Mouse (Mus musculus) ZHBTc4 (cell line): ENCODE results near the gene Ccdc32.
"Not testable (repeated sequence)": the region's sequence is repeated elsewhere in the genome, so short reads cannot be mapped to it uniquely, and the experiment has no call there.

Experiments used
- DNase-seq: peaks from one replicate; pipeline ENCODE4 v3.0.0-alpha.2; 2011; ENCODE audit warnings: low read depth, low spot score

Gene Ccdc32

DNA sequence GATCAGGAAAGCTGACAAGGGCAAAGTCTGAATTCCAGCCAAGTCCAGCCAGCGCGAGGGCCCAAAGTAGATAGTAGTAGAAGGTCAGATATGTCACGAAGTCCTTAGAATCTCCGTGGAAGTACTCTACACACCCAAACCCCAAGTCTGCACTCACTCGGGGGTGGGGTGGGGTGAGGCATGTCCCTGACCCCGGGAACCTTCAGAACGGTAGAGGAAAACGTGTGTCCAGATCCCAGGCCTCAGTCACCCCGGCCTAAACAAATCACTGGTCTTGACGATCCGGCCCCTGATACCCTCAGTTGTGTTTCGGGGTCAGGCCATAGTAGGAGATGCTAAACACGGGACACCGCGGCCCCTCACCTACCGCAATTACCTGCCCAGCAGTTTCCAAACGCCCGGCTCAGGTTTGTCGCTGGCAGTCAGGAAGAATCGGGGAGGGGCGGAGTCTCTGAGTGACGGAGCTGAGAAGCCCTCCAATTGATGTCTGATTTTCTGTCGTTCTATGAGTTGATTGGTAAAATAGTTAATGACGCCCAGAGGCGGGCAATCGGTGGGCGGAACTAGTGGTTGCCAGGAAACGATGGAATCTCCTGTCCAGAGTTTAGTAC lies at the start of gene Ccdc32:
Ccdc32 (minus strand) TSS at position 453 of the 611 bp plus-strand sequence.
- peak; percentile 96 for DNase-seq

DNA sequence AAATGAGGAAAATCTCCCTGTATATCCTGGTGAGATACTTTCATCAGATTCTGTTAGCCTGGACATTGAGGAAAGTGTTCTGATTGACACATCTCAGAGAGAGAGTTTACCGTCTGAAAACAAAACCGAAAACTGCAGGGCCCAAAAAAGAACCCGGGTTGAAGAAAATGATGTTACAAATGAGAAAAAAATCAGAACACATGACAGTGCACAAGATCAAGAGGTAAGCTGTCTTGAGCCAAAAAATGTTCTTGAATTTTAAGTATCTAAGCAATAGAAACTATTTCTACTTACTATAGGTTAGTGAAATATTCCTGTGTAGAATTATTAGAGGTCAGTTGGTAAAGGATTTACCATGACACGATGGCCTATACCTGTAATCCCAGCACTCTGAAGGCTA lies 43.2 kb upstream of the Ccdc32 start:
- no peak for DNase-seq

GRCm38 (mm10) chr2:119060139-119060538 lies 30.9 kb upstream of the Ccdc32 start:
- DNase-seq = no peak

DNA sequence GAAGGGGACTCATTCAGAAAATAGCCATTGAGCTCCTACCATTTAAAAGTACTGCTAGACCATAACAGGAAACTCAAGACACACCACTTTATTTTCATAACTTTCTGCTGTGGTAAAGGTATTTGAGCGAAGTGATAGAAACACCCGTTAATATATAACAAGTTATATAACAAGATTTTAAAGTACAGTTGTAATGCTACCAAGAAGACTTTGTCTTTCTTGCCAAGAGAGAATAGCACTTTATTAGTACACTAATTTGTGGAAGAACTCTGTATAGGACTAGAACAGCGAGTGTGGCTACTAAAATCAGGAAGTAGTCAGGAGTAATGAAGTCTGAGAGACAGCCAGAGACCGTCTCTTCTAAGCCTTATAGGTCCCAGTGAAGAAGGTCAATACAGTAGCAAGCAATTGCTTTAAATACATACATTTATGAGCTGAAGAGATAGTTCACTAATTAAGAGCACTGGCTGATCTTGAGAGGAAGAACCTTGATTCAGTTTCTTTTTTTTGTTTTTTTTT lies 21.0 kb upstream of the Ccdc32 start:
- no peak for DNase-seq

GRCm38 (mm10) chr2:119047849-119048248 lies 18.7 kb upstream of the Ccdc32 start:
- DNase-seq = peak; percentile 44

GRCm38 (mm10) chr2:119046649-119047611 lies 17.7 kb upstream of the Ccdc32 start, which contains the start of gene Knl1:
Knl1 (plus strand) TSS chr2:119047119.
- DNase-seq = peak; percentile 95

GRCm38 (mm10) chr2:119045163-119045562 lies 16.0 kb upstream of the Ccdc32 start:
- no peak for DNase-seq

DNA sequence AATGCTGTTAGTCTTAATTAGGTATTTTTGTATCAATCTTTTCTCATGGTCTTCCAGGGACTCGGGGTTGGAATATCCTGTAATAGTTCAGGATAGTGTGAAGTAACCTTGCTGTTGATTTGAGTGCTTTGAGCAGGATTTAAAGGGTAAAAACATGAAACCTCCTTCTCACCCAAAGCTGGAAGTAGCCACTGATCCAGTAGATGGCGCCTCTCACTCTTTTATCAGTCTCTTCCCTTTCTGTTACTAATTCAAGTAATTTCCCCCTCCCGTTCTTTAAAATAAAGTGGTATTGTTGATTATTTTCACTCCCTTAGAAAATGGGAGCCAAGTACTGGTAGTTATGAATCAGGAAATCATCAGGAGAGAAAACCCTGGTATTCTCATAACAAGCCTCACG lies 11.7 kb upstream of the Ccdc32 start:
- DNase-seq = peak; percentile 35

DNA sequence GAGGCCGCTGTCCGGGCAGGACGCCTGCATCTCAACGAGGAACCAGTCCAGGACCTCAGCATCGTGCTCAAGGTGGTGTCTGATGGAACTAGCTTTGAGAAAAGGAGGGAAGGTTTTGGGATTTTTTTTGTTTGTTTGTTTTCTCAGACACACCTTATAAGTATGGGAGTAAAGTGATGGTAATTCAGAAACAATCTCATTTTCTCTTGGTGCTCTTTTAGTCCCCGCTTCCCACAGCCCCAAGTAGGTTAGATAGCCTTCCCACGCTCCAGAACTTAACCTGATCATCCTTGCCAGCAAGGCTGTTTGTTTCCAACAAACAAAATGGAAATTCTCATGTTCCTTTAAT lies 6.2 kb upstream of the Ccdc32 start:
- DNase-seq = no peak

DNA sequence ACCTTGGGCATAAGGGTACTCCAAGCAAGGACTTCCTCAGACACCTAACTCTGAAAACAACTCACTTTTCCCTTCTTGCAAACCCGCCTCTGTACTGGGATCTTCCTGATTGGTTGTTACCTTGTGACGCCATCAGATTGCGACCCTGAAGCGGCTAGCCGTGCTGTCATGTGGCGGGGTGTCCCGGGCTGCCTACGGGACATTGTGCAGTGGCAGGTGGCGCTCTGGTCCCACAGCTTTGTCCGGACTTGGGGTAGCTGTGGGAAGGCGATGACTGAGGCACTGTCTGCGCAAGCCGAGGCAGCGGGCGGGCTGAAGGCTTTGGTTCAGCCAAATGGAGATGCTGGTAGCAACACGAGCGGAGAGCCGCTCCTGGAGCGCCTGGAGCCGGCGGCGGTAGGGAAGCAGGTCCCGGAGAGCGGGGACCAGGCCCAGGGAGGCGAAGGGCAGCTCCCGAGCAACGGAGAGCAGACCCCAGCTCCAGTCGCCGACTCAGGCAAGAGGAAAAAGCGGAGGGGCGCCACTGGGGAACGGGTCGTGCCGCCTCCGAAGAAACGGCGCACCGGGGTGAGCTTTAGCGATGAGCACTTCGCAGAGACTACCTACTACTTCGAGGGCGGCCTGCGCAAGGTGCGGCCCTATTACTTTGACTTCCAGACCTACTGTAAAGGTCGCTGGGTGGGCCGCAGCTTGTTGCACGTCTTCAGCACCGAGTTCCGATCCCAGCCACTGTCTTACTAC lies 5.6 kb upstream of the Ccdc32 start, which contains the start of gene Rpusd2:
Rpusd2 (plus strand) TSS at position 135 of the 741 bp plus-strand sequence.
- peak; percentile 97 for DNase-seq

DNA sequence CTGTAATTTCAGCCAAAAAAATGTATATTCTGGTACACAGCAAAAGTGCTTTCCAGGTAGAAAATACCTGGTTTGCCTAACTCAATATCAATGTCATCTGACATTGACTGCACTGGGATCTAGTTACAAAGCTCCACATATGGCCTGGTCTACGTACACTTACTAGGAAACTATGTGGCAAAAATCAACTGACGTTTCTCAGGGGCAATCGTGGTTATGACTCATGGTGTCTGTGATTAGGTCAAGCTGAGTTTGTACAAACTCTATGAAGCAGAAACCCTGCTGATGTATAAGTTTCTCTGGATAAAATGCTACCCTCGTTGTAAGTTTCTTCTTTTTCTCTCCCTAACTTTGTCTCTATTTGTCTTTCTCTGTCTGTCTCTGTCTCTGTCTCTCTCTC lies 3.0 kb upstream of the Ccdc32 start:
- DNase-seq = no peak

DNA sequence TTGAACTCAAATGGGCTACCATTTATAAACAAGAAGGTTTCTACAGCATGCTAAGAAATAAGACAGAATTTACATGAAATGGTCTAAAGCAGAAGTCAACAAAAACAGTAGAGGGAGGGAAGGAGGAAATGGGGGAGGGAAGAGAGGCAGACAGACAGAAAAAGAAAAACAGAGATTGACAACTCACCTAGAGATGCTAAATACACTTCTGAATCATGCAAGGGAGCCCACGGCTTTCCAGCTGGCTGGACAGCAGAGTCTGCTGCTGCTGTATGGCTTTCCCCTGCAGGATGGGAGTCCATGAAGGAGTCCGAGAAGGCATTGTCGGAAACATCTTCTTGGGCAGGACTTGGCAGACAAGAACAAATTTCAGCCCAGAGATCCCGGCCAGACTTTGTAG lies 2.2 kb downstream of the Ccdc32 start:
- DNase-seq = no peak

DNA sequence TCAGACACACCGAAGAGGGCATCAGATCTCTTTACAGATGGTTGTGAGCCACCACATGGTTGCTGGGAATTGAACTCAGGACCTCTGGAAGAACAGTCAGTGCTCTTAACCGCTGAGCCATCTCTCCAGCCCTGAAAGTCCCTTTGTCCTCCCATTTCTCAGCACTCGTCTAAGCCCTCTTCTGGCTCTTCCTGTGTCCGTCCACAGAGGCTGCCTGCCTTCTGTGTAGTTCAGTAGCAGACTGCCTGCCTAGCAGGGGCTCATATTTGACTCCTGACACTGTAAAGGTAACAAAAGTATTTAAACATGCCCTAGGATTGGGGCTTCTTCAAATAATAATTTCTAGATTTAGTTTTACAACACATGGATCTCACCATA lies 4.0 kb downstream of the Ccdc32 start:
- no peak for DNase-seq

GRCm38 (mm10) chr2:119024536-119025238 lies 4.5 kb downstream of the Ccdc32 start:
- DNase-seq = peak; percentile 24

DNA sequence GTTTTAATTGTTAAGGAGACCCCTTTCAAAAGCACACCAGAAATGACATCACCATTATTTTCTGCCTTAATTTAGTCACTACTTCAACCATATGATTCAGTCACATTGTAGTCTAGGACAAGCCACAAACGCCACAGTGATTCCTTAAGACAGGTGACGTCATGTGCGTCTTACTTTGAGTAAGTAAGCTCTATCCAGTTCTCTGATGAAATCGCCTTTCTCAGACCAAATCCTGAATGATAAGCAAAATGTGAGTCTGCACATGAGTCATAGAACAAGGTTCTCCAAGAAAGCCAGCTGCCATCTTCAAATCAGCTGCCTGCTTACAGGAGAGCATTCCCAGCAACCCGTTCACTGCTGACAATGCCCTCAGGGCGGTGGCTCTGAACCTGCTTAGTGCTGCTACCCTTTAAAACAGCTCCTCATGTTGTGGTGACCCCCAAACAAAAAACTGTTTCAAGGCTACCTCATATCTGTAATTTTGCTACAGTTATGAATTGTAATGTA lies 6.0 kb downstream of the Ccdc32 start:
- no peak for DNase-seq

DNA sequence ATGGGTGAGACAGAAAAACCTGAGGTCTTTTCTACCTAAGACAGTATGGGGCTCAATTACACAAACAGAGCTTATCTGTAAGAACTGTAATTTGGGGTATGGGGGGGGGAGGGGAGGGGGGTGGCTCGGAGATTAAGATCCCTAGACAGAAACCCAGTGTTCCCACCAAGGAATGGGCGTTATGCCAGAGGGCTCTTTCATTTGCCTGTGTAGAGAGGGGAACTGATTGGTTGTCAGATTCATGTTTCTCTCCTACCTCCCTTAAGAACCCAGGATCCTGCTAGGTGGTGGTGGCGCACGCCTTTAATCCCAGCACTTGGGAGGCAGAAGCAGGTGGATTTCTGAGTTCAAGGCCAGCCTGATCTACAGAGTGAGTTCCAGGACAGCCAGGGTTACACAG lies 9.7 kb downstream of the Ccdc32 start:
- no peak for DNase-seq

GRCm38 (mm10) chr2:119019131-119019530 lies 10.1 kb downstream of the Ccdc32 start:
- peak; percentile 69 for DNase-seq

DNA sequence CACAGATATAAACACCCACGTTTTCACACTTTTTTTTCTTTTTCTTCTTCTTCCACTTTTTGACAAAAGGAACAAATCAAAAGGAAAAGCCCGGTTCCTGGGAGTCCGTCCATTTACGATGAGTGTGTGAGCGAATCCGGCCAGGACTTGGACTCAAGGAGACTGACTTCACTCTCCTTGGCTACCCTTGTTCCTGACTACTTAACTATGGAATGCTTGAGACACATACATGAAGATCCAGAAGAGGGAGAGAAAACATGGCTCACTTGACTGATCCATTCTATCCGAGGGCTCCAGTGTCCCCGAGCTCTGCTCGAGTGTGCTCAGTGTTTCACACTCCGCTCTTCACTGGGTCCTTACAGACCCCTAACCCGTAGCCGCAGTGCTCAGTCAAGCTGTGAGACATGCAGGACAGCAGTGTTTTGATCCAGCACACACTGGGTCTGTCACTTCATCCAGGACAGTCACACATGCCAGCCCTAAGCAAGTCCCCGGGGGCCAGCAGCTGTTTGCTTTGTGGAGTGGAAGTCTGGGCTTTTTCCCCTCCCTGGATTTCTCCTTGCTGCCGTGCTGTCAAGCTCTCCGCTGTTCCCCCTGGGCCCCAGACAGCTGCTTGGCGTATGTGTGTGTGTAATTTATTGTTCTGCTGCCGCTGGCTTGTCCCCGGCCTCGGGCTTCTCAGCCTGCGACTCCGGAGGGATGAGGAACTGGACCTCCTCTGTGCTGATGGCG lies 10.6 kb downstream of the Ccdc32 start:
- DNase-seq = peak; percentile 19

GRCm38 (mm10) chr2:119017647-119018046 lies 11.5 kb downstream of the Ccdc32 start:
- no peak for DNase-seq

DNA sequence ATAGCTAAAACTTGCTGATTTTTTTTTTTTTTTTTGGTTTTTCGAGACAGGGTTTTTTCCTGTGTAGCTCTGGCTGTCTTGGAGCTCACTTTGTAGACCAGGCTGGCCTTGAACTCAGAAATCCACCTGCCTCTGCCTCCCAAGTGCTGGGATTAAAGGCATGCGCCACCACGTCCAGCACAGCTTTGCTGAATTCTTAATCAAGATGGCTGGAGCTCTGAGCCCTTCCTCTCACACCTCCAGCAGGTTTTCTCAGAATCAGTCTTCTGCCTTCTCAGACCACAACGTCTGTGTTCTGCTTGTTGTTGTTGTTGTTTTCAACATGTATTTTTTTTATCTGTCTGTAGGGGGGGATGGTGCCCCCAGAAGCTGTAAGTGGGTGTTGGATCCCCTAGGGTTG lies 12.9 kb downstream of the Ccdc32 start:
- DNase-seq = not testable (repeated sequence)
